Mouse (Mus musculus): ENCODE data around the gene Tmem94. TPM values are rescaled to one million over a fixed set of nuclear protein-coding genes. Genes with fewer than 3 reads are reported as not detected.

The Tmem94 gene
- polyA plus RNA-seq, 1 experiment from 2014 or later, result 22.9 TPM

DNA sequence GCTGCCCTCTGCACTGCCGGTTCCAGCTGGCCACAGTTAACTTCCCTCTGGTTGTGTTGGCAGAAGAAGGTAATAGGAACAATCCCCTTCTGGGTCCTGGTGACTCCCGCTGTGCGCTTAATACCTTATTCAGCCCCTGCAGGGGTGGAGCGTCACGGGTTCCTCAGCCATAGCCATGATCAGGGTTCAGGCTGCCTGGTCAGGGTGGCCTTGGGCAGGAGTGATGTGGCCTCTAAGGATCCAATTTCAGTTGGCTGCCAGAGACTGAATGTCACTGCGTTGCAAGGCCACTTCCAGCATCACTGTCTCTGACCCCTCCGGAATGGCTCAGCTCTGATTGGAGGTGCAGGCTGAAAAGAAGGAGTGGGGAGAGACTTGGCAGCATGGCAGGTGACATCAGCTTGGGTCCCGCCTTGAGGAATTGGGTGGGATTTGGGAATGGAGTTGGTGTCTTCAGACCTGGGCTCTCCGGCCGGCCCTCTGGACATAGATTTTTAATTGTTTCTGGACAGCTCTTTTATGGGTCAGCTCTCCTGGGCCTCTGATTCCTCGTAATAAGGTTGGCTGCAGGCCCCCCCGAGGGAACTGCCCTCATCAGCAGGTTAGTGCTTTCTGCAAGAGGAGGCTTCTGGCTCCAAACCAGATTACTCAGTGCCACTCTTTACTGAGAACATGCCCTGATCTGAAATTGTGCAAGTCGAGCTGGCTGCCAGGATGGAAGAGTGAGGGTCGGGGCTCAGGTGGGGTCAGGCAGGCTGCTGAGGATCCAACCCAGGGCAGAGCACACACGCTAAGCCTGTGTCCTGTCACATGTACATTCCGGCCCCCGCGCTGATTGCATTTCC lies 10.8 kb downstream of the Tmem94 start:
- Histone ChIP-seq H3K36me3 (ENCODE audit: control insufficient read depth, insufficient read depth, low read length) (0 out of 2 replicates have a peak, but pooled peaks cover 3% of the 10 kb centered on the region), H3K4me1 (ENCODE audit: control insufficient read depth, insufficient read depth, low read length) (peaks cover 57% of the 10 kb centered on the region), H3K4me3 (ENCODE audit: low read depth, low read length) (no peak overlapping the region), H3K9me3 (replicated peaks; ENCODE audit: control insufficient read depth, low read length) (no peaks in the 10 kb centered on the region), H3K4me2 (peak overlapping the region; percentile 20), H3K9ac (ENCODE audit: low read depth, low read length) (peak overlapping the region; percentile 6; the same call in 1 of the 2 replicates), H3K27me3 (ENCODE audit: control insufficient read depth, insufficient read depth, low read length) (no peaks in the 10 kb centered on the region), H3K27ac (ENCODE audit: low read depth, low read length) (peak overlapping the region; percentile 57)
- ATAC-seq (replicated peaks; ENCODE audit: insufficient number of reproducible peaks, low FRiP score, low TSS enrichment), result no peak
- WGBS (ENCODE audit: insufficient replicate concordance), result 40% methylated on average over 18 of the region's 18 CpGs

GRCm38 (mm10) chr11:115776954-115777353 lies 11.7 kb downstream of the Tmem94 start:
- Histone ChIP-seq H3K4me2 (no peak overlapping the region), H3K27ac (ENCODE audit: low read depth, low read length) (peak overlapping the region; percentile 29; the same call in 1 of the 2 replicates), H3K9ac (ENCODE audit: low read depth, low read length) (no peak overlapping the region), H3K9me3 (replicated peaks; ENCODE audit: control insufficient read depth, low read length) (no peaks in the 10 kb centered on the region), H3K4me1 (ENCODE audit: control insufficient read depth, insufficient read depth, low read length) (peaks cover 59% of the 10 kb centered on the region), H3K36me3 (ENCODE audit: control insufficient read depth, insufficient read depth, low read length) (0 out of 2 replicates have a peak, but pooled peaks cover 3% of the 10 kb centered on the region), H3K4me3 (ENCODE audit: low read depth, low read length) (no peak overlapping the region), H3K27me3 (ENCODE audit: control insufficient read depth, insufficient read depth, low read length) (no peaks in the 10 kb centered on the region)
- WGBS (ENCODE audit: insufficient replicate concordance), result 71% methylated on average over 9 of the region's 9 CpGs
- no peak for ATAC-seq (replicated peaks; ENCODE audit: insufficient number of reproducible peaks, low FRiP score, low TSS enrichment)

DNA sequence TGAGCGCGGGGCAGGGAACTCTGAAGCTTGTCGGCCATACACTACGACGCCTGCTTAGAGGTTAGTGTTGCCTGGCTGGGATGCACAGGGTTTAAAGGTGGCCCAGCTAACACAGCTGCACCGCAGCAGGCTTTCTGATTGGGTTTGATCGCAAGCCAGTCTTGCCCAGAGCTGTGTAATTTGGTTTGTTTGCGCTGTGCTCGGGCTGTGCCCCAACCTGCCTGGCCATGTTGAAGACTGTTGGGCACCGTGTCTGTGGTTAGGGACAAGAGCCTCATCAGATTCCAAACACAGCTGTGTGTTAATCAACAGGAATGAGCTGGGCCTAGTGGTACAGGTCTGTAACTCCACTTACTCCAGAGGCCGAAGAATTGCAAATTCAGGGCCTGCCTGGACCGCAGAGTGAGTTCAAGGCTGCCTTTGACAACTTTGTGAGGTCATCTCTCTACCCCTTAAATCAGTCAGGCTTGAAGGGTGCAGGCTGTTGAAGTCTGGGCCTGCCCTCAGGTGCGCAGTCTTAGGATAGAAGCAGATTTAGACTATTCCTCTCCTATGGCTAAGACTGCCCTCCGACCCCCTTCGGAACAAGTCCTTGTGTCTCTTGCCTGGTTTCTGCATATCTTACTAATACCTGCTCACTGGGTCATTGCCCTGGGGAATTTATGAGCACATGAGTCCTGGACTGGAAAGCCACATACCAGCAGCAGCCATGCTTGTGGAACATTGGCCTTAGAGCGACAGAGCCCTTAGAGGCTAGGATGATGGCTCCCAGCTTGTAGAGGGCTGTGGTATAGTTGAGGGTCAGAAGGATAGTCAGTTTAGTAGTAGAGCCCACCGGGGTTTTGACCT lies 12.5 kb downstream of the Tmem94 start:
- no peak overlapping the region for H3K9ac ChIP-seq (ENCODE audit: low read depth, low read length)
- no peaks in the 10 kb centered on the region for H3K27me3 ChIP-seq (ENCODE audit: control insufficient read depth, insufficient read depth, low read length)
- WGBS (ENCODE audit: insufficient replicate concordance), result 85% methylated on average over 17 of the region's 17 CpGs
- H3K9me3 ChIP-seq (replicated peaks; ENCODE audit: control insufficient read depth, low read length), result no peaks in the 10 kb centered on the region
- no peak overlapping the region for H3K4me3 ChIP-seq (ENCODE audit: low read depth, low read length)
- H3K4me1 ChIP-seq (ENCODE audit: control insufficient read depth, insufficient read depth, low read length), result peaks cover 59% of the 10 kb centered on the region
- ATAC-seq (replicated peaks; ENCODE audit: insufficient number of reproducible peaks, low FRiP score, low TSS enrichment), result no peak
- no peak overlapping the region for H3K4me2 ChIP-seq
- H3K36me3 ChIP-seq (ENCODE audit: control insufficient read depth, insufficient read depth, low read length), result no peaks in the 10 kb centered on the region
- 0 out of 2 replicates have a peak overlapping the region, but pooled peaks have one; percentile 29 for H3K27ac ChIP-seq (ENCODE audit: low read depth, low read length)

GRCm38 (mm10) chr11:115779038-115779571 lies 13.9 kb downstream of the Tmem94 start:
- WGBS (ENCODE audit: insufficient replicate concordance), result 2% methylated on average over 9 of the region's 9 CpGs
- Histone ChIP-seq H3K9ac (ENCODE audit: low read depth, low read length) (peak overlapping the region; percentile 64), H3K9me3 (replicated peaks; ENCODE audit: control insufficient read depth, low read length) (no peaks in the 10 kb centered on the region), H3K27ac (ENCODE audit: low read depth, low read length) (peak overlapping the region; percentile 91), H3K36me3 (ENCODE audit: control insufficient read depth, insufficient read depth, low read length) (no peaks in the 10 kb centered on the region), H3K4me2 (peak overlapping the region; percentile 56), H3K4me1 (ENCODE audit: control insufficient read depth, insufficient read depth, low read length) (peaks cover 59% of the 10 kb centered on the region), H3K4me3 (ENCODE audit: low read depth, low read length) (0 out of 2 replicates have a peak overlapping the region, but pooled peaks have one; percentile 6), H3K27me3 (ENCODE audit: control insufficient read depth, insufficient read depth, low read length) (no peaks in the 10 kb centered on the region)
- ATAC-seq (replicated peaks; ENCODE audit: insufficient number of reproducible peaks, low FRiP score, low TSS enrichment), result peak; percentile 90

GRCm38 (mm10) chr11:115780141-115781070 lies 15.2 kb downstream of the Tmem94 start:
- H3K27ac ChIP-seq (ENCODE audit: low read depth, low read length), result peak overlapping the region; percentile 91
- H3K36me3 ChIP-seq (ENCODE audit: control insufficient read depth, insufficient read depth, low read length), result no peaks in the 10 kb centered on the region
- peak overlapping the region; percentile 64 for H3K9ac ChIP-seq (ENCODE audit: low read depth, low read length)
- peaks cover 49% of the 10 kb centered on the region for H3K4me1 ChIP-seq (ENCODE audit: control insufficient read depth, insufficient read depth, low read length)
- H3K9me3 ChIP-seq (replicated peaks; ENCODE audit: control insufficient read depth, low read length), result no peaks in the 10 kb centered on the region
- H3K27me3 ChIP-seq (ENCODE audit: control insufficient read depth, insufficient read depth, low read length), result no peaks in the 10 kb centered on the region
- WGBS (ENCODE audit: insufficient replicate concordance), result 19% methylated on average over 20 of the region's 20 CpGs
- H3K4me3 ChIP-seq (ENCODE audit: low read depth, low read length), result no peak overlapping the region
- no peak for ATAC-seq (replicated peaks; ENCODE audit: insufficient number of reproducible peaks, low FRiP score, low TSS enrichment)
- peak overlapping the region; percentile 56 for H3K4me2 ChIP-seq

DNA sequence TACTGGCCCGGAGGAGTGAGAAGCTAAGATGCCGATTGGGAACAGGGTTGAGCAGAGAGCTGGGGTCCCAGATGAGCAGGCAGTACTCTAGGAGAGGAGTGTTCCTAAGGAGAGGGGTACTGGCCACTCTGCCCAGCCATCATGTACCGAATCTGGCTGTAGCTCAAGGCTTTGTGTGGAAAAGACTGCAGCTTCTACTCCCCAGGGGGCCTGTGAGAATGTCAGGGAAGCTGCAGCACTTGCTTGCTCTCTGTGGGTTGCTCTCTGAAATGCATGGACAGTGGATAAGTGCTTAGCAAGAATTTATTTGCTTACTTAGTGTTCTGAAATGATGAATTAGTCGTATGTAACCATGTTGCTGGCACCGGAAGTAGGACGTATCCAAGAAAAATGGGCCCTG lies 21.2 kb downstream of the Tmem94 start:
- H3K4me3 ChIP-seq (ENCODE audit: low read depth, low read length), result no peak overlapping the region
- peaks cover 24% of the 10 kb centered on the region; the same call in 1 of the 2 replicates for H3K36me3 ChIP-seq (ENCODE audit: control insufficient read depth, insufficient read depth, low read length)
- 77% methylated on average over 6 of the region's 6 CpGs for WGBS (ENCODE audit: insufficient replicate concordance)
- H3K4me2 ChIP-seq, result no peak overlapping the region
- H3K4me1 ChIP-seq (ENCODE audit: control insufficient read depth, insufficient read depth, low read length), result no peaks in the 10 kb centered on the region
- no peak overlapping the region for H3K27ac ChIP-seq (ENCODE audit: low read depth, low read length)
- ATAC-seq (replicated peaks; ENCODE audit: insufficient number of reproducible peaks, low FRiP score, low TSS enrichment), result no peak
- no peaks in the 10 kb centered on the region for H3K27me3 ChIP-seq (ENCODE audit: control insufficient read depth, insufficient read depth, low read length)
- no peak overlapping the region for H3K9ac ChIP-seq (ENCODE audit: low read depth, low read length)
- no peaks in the 10 kb centered on the region for H3K9me3 ChIP-seq (replicated peaks; ENCODE audit: control insufficient read depth, low read length)

DNA sequence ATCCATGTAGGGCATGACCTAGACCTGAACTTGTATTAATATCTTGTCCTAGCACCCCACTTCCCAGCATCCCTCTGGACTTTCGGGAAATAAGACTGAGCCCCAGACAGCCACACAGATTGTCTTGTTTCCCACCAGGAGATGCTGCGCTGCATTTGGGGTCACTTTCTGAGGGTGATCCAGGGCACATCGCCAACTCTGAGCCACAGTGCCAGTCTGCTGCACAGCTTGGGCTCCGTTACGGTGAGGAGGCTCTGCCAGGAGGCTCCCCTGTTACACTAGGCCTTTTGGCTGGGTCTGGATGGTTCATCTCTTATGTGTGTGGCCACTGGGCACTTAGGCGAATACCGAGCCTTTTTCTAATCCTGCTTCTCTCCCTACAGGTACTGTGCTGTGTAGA lies 24.6 kb downstream of the Tmem94 start:
- Histone ChIP-seq H3K27me3 (ENCODE audit: control insufficient read depth, insufficient read depth, low read length) (no peaks in the 10 kb centered on the region), H3K4me1 (ENCODE audit: control insufficient read depth, insufficient read depth, low read length) (no peaks in the 10 kb centered on the region), H3K9me3 (replicated peaks; ENCODE audit: control insufficient read depth, low read length) (no peaks in the 10 kb centered on the region), H3K9ac (ENCODE audit: low read depth, low read length) (no peak overlapping the region), H3K4me2 (no peak overlapping the region), H3K36me3 (ENCODE audit: control insufficient read depth, insufficient read depth, low read length) (peaks cover 46% of the 10 kb centered on the region), H3K27ac (ENCODE audit: low read depth, low read length) (no peak overlapping the region), H3K4me3 (ENCODE audit: low read depth, low read length) (no peak overlapping the region)
- WGBS (ENCODE audit: insufficient replicate concordance), result 93% methylated on average over 7 of the region's 7 CpGs
- no peak for ATAC-seq (replicated peaks; ENCODE audit: insufficient number of reproducible peaks, low FRiP score, low TSS enrichment)

Data from heart, embryonic 11.5 days (tissue).